Mouse (Mus musculus) MEL (cell line): Measurements from ENCODE around the gene Hells. TPM values are rescaled to one million over a fixed set of nuclear protein-coding genes. Genes with fewer than 3 reads are reported as not detected.

ENCODE experiments used
- DNase-seq: peaks from one replicate; pipeline ENCODE4 v3.0.0; 2011; ENCODE audit warnings: low read depth, low spot score
- H3K27ac ChIP-seq: 2 replicates; pipeline ENCODE4 v1.5.1; 2012; ENCODE audit warnings: low read depth, mild to moderate bottlenecking, control low read depth, low read length, moderate library complexity; ENCODE audit not compliant: control insufficient read depth
- H3K27me3 ChIP-seq, 2 experiments: fragments of 150-350 bp in 1 of 2; sonication (generic) in 1 of 2; 2 replicates each; pipeline ENCODE4 v1.6.1; 2012; ENCODE audit warnings: low read length in 2 of 2, mild to moderate bottlenecking in 2 of 2, improper control_type of control experiment in 1 of 2, moderate library complexity in 1 of 2; ENCODE audit not compliant: insufficient read depth in 2 of 2, control insufficient read depth in 1 of 2
- H3K36me3 ChIP-seq, 2 experiments: 2 replicates each; pipeline ENCODE4 v1.6.1; 2012 to 2014; ENCODE audit warnings: low read length in 2 of 2, improper control_type of control experiment in 1 of 2, inconsistent platforms in 1 of 2, mild to moderate bottlenecking in 1 of 2; ENCODE audit not compliant: insufficient read depth in 2 of 2, control insufficient read depth in 1 of 2
- H3K4me1 ChIP-seq, 2 experiments: fragments of 150-350 bp in 1 of 2; sonication (generic) in 1 of 2; 2 replicates each; pipeline ENCODE4 v1.6.1; 2012; ENCODE audit warnings: low read length in 2 of 2, improper control_type of control experiment in 1 of 2, mild to moderate bottlenecking in 1 of 2; ENCODE audit not compliant: insufficient read depth in 2 of 2, control insufficient read depth in 1 of 2
- H3K4me3 ChIP-seq, 2 experiments: fragments of 150-350 bp in 1 of 2; sonication (generic) in 1 of 2; 2 replicates each; pipeline ENCODE4 v1.5.1; 2012; ENCODE audit warnings: low read depth in 2 of 2, low read length in 2 of 2, mild to moderate bottlenecking in 2 of 2, moderate library complexity in 2 of 2, control low read depth in 1 of 2, improper control_type of control experiment in 1 of 2; ENCODE audit not compliant: control insufficient read depth in 1 of 2, insufficient read depth in 1 of 2
- H3K79me2 ChIP-seq: 2 replicates; pipeline ENCODE4 v1.6.1; 2012; ENCODE audit warnings: mild to moderate bottlenecking, low read length, moderate library complexity; ENCODE audit not compliant: control insufficient read depth, poor library complexity, insufficient read depth
- H3K9ac ChIP-seq: 2 replicates; pipeline ENCODE4 v1.6.1; 2012; ENCODE audit warnings: low read depth, mild to moderate bottlenecking, control low read depth, low read length, moderate library complexity; ENCODE audit not compliant: control insufficient read depth, poor library complexity, severe bottlenecking
- H3K9me3 ChIP-seq: fragments of 150-350 bp; sonication (generic); replicated peaks from 2 replicates; pipeline ENCODE4 v1.6.1; 2012; ENCODE audit warnings: mild to moderate bottlenecking, low read length, improper control_type of control experiment, moderate library complexity; ENCODE audit not compliant: insufficient read depth
- CHD2 ChIP-seq: IDR thresholded peaks from 2 replicates; pipeline ENCODE4 v1.6.1; 2011; ENCODE audit warnings: low read length, improper control_type of control experiment
- CTCF ChIP-seq, 3 experiments: IDR thresholded peaks in 2 of 3; conservative IDR thresholded peaks in 1 of 3; 2 replicates each; pipeline ENCODE4 v1.5.1; 2011 to 2012; ENCODE audit warnings: low read length in 3 of 3, low read depth in 2 of 3, mild to moderate bottlenecking in 2 of 3, improper control_type of control experiment in 1 of 3, inconsistent platforms in 1 of 3, mixed read lengths in 1 of 3, moderate library complexity in 1 of 3; ENCODE audit not compliant: control insufficient read depth in 1 of 3, insufficient read depth in 1 of 3, poor library complexity in 1 of 3, severe bottlenecking in 1 of 3
- E2F4 ChIP-seq: IDR thresholded peaks from 2 replicates; pipeline ENCODE4 v1.6.1; 2011; ENCODE audit warnings: low read depth, low read length, improper control_type of control experiment, borderline replicate concordance
- GATA1 ChIP-seq: IDR thresholded peaks from 2 replicates; pipeline ENCODE4 v1.6.1; 2011; ENCODE audit warnings: low read depth, low read length, improper control_type of control experiment
- JUND ChIP-seq: IDR thresholded peaks from 2 replicates; pipeline ENCODE4 v1.6.1; 2011; ENCODE audit warnings: low read depth, mild to moderate bottlenecking, improper control_type of control experiment, low read length
- KAT2A ChIP-seq: conservative IDR thresholded peaks from 2 replicates; pipeline ENCODE4 v1.6.1; 2012; ENCODE audit warnings: low read depth, low read length, improper control_type of control experiment, inconsistent platforms
- MAFK ChIP-seq: IDR thresholded peaks from 2 replicates; pipeline ENCODE4 v1.6.1; 2011; ENCODE audit warnings: low read depth, mild to moderate bottlenecking, low read length, improper control_type of control experiment, borderline replicate concordance
- MAX ChIP-seq: IDR thresholded peaks from 2 replicates; pipeline ENCODE4 v1.6.1; 2011; ENCODE audit warnings: low read length, improper control_type of control experiment
- MXI1 ChIP-seq: IDR thresholded peaks from 2 replicates; pipeline ENCODE4 v1.6.1; 2011; ENCODE audit warnings: mild to moderate bottlenecking, low read depth, low read length, improper control_type of control experiment
- MYB ChIP-seq: IDR thresholded peaks from 2 replicates; pipeline ENCODE4 v1.6.1; 2011; ENCODE audit warnings: mild to moderate bottlenecking, low read depth, low read length, improper control_type of control experiment
- MYC ChIP-seq: IDR thresholded peaks from 2 replicates; pipeline ENCODE4 v1.6.1; 2011; ENCODE audit warnings: low read depth, mild to moderate bottlenecking, low read length, improper control_type of control experiment, moderate library complexity
- NELFE ChIP-seq: IDR thresholded peaks from 2 replicates; pipeline ENCODE4 v1.6.1; 2011; ENCODE audit warnings: low read depth, low read length, improper control_type of control experiment
- NRF1 ChIP-seq: IDR thresholded peaks from 2 replicates; pipeline ENCODE4 v1.6.1; 2014; ENCODE audit warnings: low read depth, mild to moderate bottlenecking, inconsistent platforms, low read length, improper control_type of control experiment, moderate library complexity; ENCODE audit not compliant: poor library complexity, insufficient read depth, severe bottlenecking
- RAD21 ChIP-seq: IDR thresholded peaks from 2 replicates; pipeline ENCODE4 v1.6.1; 2011; ENCODE audit warnings: mild to moderate bottlenecking, low read depth, low read length, improper control_type of control experiment
- RCOR1 ChIP-seq: IDR thresholded peaks from 2 replicates; pipeline ENCODE4 v1.6.1; 2012; ENCODE audit warnings: low read depth, mild to moderate bottlenecking, inconsistent platforms, low read length, improper control_type of control experiment
- SIN3A ChIP-seq: IDR thresholded peaks from 2 replicates; pipeline ENCODE4 v1.6.1; 2012; ENCODE audit warnings: low read length, improper control_type of control experiment, inconsistent platforms
- UBTF ChIP-seq: IDR thresholded peaks from 2 replicates; pipeline ENCODE4 v1.6.1; 2012; ENCODE audit warnings: low read depth, mild to moderate bottlenecking, inconsistent platforms, low read length, improper control_type of control experiment, moderate library complexity, borderline replicate concordance; ENCODE audit not compliant: insufficient read depth
- USF2 ChIP-seq, 2 experiments: IDR thresholded peaks; 2 replicates each; pipeline ENCODE4 v1.6.1; 2011 to 2012; ENCODE audit warnings: improper control_type of control experiment in 2 of 2, low read length in 2 of 2, borderline replicate concordance in 1 of 2, inconsistent platforms in 1 of 2, low read depth in 1 of 2, mild to moderate bottlenecking in 1 of 2; ENCODE audit not compliant: insufficient read depth in 1 of 2
- ZMIZ1 ChIP-seq: IDR thresholded peaks from 2 replicates; pipeline ENCODE4 v1.6.1; 2012; ENCODE audit warnings: low read depth, mild to moderate bottlenecking, inconsistent platforms, low read length, improper control_type of control experiment, moderate library complexity
- ZNF384 ChIP-seq: IDR thresholded peaks from 2 replicates; pipeline ENCODE4 v1.6.1; 2012; ENCODE audit warnings: low read depth, mild to moderate bottlenecking, inconsistent platforms, low read length, improper control_type of control experiment
- polyA plus RNA-seq, 2 experiments: library from polyadenylated mRNA; stranded (reverse) in 1 of 2; unstranded in 1 of 2; fragments of >175 nt in 1 of 2; fragments of >200 nt in 1 of 2; gene quantifications; 2 replicates each; pipeline versions ENCODE4 v1.2.1 to v1.2.4; 2012; ENCODE audit warnings: low replicate concordance in 2 of 2, low read depth in 1 of 2; ENCODE audit not compliant: insufficient read length in 2 of 2, insufficient read depth in 1 of 2, missing spikeins in 1 of 2
- total RNA-seq: library from RNA; depleted of rRNA; stranded (reverse); fragments of 300-350 nt; gene quantifications from 2 replicates; pipeline ENCODE4 v1.2.3, GENCODE M21; 2012

Gene Hells
- total and polyA plus RNA-seq, 3 experiments: 56.8 to 159 TPM; not detected in 1

GRCm38 (mm10) chr19:38928481-38929158, 2.1 kb upstream of the Hells start:
- Histone ChIP-seq H3K79me2 (peaks cover 26% of the 10 kb centered on the region), H3K9ac (no peak overlapping the region), H3K36me3 (peaks cover 3 to 21% of the 10 kb centered on the region in 2 experiments; a peak in 3 of 4 replicates), H3K9me3 (no peaks in the 10 kb centered on the region), H3K4me3 (no peak overlapping the region), H3K4me1 (peaks cover 2 to 4% of the 10 kb centered on the region in 2 experiments; a peak in 3 of 4 replicates), H3K27me3 (no peaks in the 10 kb centered on the region)
- no peak for DNase-seq
- TF ChIP-seq MAX: no peak
- TF ChIP-seq NRF1: no peak
- no peak for TF ChIP-seq ZNF384
- TF ChIP-seq GATA1: no peak
- TF ChIP-seq JUND: no peak
- TF ChIP-seq MXI1: no peak
- TF ChIP-seq CTCF (IDR thresholded peaks at IDR 0.05 in 2 of 3, conservative IDR thresholded peaks at IDR 0.05 in 1 of 3; ENCODE audit: control insufficient read depth in 1 of 3, insufficient read depth in 1 of 3, low read depth in 2 of 3, low read length in 3 of 3, poor library complexity in 1 of 3, severe bottlenecking in 1 of 3): no peak
- TF ChIP-seq RCOR1: no peak
- no peak for TF ChIP-seq USF2 (IDR thresholded peaks at IDR 0.05; ENCODE audit: borderline replicate concordance in 1 of 2, insufficient read depth in 1 of 2, low read depth in 1 of 2, low read length in 2 of 2)
- TF ChIP-seq ZMIZ1: no peak
- no peak for TF ChIP-seq NELFE
- no peak for TF ChIP-seq KAT2A
- no peak for TF ChIP-seq CHD2
- TF ChIP-seq E2F4: no peak
- no peak for TF ChIP-seq UBTF
- TF ChIP-seq RAD21: no peak
- TF ChIP-seq SIN3A: no peak
- TF ChIP-seq, all 39 proteins: peak for 0
- H3K27ac ChIP-seq: no peak overlapping the region

- Histone ChIP-seq H3K27me3 (no peaks in the 10 kb centered on the region), H3K4me1 (peaks cover 2 to 4% of the 10 kb centered on the region in 2 experiments; a peak in 3 of 4 replicates), H3K27ac (no peak overlapping the region), H3K9me3 (no peaks in the 10 kb centered on the region), H3K9ac (peak overlapping the region; percentile 98), H3K79me2 (peaks cover 27% of the 10 kb centered on the region), H3K36me3 (peaks cover 5 to 28% of the 10 kb centered on the region in 2 experiments; a peak in 3 of 4 replicates), H3K4me3 (peak overlapping the region; percentile 56 to 78; a peak in 3 of 4 replicates)
- no peak for DNase-seq
- TF ChIP-seq NELFE: no peak
- TF ChIP-seq SIN3A: no peak
- no peak for TF ChIP-seq NRF1
- no peak for TF ChIP-seq RCOR1
- no peak for TF ChIP-seq MYC
- no peak for TF ChIP-seq MAFK
- TF ChIP-seq MYB: no peak
These were observed 1.1 kb upstream of the Hells start for GRCm38 (mm10) chr19:38929471-38930251.
